Mouse (Mus musculus): ENCODE results near the gene H2afz. TPM values are rescaled to one million over a fixed set of nuclear protein-coding genes. Genes with fewer than 3 reads are reported as not detected.
"Not testable (repeated sequence)": the region's sequence is repeated elsewhere in the genome, so short reads cannot be mapped to it uniquely, and the experiment has no call there.

Gene H2afz
- polyA plus RNA-seq, 1 experiment from 2014 or later: 2,590 TPM

- no peak for TF ChIP-seq CTCF (IDR thresholded peaks at IDR 0.05; ENCODE audit: low read depth)
- WGBS: 88% methylated on average over 2 of the region's 2 CpGs
- Histone ChIP-seq H3K4me2 (no peak overlapping the region), H3K27me3 (ENCODE audit: insufficient read depth, low read length) (no peaks in the 10 kb centered on the region), H3K36me3 (ENCODE audit: insufficient read depth) (no peaks in the 10 kb centered on the region), H3K9ac (no peak overlapping the region), H3K4me3 (ENCODE audit: low read depth, low read length) (no peak overlapping the region), H3K4me1 (ENCODE audit: insufficient read depth) (no peaks in the 10 kb centered on the region), H3K27ac (ENCODE audit: low read depth) (no peak overlapping the region), H3K9me3 (ENCODE audit: low read depth, low read length) (no peaks in the 10 kb centered on the region)
- DNase-seq (no peak), ATAC-seq (ENCODE audit: insufficient read depth) (no peak)
Observed at GRCm38 (mm10) chr3:137851196-137851595, 13.1 kb upstream of the H2afz start.

- ATAC-seq (ENCODE audit: insufficient read depth); H3K4me1 ChIP-seq (ENCODE audit: insufficient read depth); DNase-seq; H3K4me3 ChIP-seq (ENCODE audit: low read depth, low read length); H3K27ac ChIP-seq (ENCODE audit: low read depth); H3K4me2 ChIP-seq; H3K9ac ChIP-seq; H3K27me3 ChIP-seq (ENCODE audit: insufficient read depth, low read length); H3K36me3 ChIP-seq (ENCODE audit: insufficient read depth); H3K9me3 ChIP-seq (ENCODE audit: low read depth, low read length): not testable (repeated sequence)
- 93% methylated on average over 1 of the region's 1 CpGs for WGBS
Observed at GRCm38 (mm10) chr3:137853011-137853410, 11.3 kb upstream of the H2afz start.

GRCm38 (mm10) chr3:137855328-137855727 is 9.0 kb upstream of the H2afz start:
- ATAC-seq (ENCODE audit: insufficient read depth) (no peak), DNase-seq (no peak)
- no peaks in the 10 kb centered on the region for H3K9me3 ChIP-seq (ENCODE audit: low read depth, low read length)
- no peaks in the 10 kb centered on the region for H3K4me1 ChIP-seq (ENCODE audit: insufficient read depth)
- H3K4me3 ChIP-seq (ENCODE audit: low read depth, low read length): no peak overlapping the region
- WGBS: 59% methylated on average over 3 of the region's 3 CpGs
- no peak for TF ChIP-seq CTCF (IDR thresholded peaks at IDR 0.05; ENCODE audit: low read depth)
- H3K27ac ChIP-seq (ENCODE audit: low read depth): no peak overlapping the region
- no peak overlapping the region for H3K4me2 ChIP-seq
- no peaks in the 10 kb centered on the region for H3K36me3 ChIP-seq (ENCODE audit: insufficient read depth)
- no peaks in the 10 kb centered on the region for H3K27me3 ChIP-seq (ENCODE audit: insufficient read depth, low read length)
- no peak overlapping the region for H3K9ac ChIP-seq

DNA sequence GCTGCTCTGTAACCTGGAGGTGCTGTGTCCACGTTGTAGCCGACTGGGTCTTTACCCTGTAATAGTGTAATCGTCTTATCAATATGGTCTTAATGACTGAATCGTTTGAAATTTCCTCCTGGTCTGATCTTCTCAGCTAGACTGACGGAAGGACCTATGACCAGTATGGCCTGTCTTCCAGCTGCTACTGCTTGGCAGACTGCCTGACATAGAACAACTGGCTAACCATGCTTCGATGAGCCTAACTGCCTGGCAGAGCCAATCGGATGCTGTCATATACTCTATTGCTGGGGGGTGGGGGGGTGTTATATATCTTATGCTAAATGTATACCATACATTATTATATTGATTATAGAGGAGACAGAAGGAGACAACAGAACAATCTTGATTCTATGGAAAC is 8.2 kb upstream of the H2afz start:
- Histone ChIP-seq H3K9ac (no peak overlapping the region), H3K4me2 (no peak overlapping the region), H3K27me3 (ENCODE audit: insufficient read depth, low read length) (no peaks in the 10 kb centered on the region), H3K36me3 (ENCODE audit: insufficient read depth) (no peaks in the 10 kb centered on the region), H3K27ac (ENCODE audit: low read depth) (no peak overlapping the region), H3K9me3 (ENCODE audit: low read depth, low read length) (no peaks in the 10 kb centered on the region), H3K4me1 (ENCODE audit: insufficient read depth) (no peaks in the 10 kb centered on the region; the same call in 1 of the 2 replicates), H3K4me3 (ENCODE audit: low read depth, low read length) (no peak overlapping the region)
- no peak for TF ChIP-seq CTCF (IDR thresholded peaks at IDR 0.05; ENCODE audit: low read depth)
- DNase-seq (peak; percentile 72), ATAC-seq (ENCODE audit: insufficient read depth) (peak; percentile 32; the same call in 1 of the 2 replicates)
- 48% methylated on average over 7 of the region's 7 CpGs for WGBS

GRCm38 (mm10) chr3:137860394-137861170 is 3.7 kb upstream of the H2afz start:
- Histone ChIP-seq H3K9ac (no peak overlapping the region), H3K27ac (ENCODE audit: low read depth) (peak overlapping the region; percentile 75), H3K4me2 (no peak overlapping the region), H3K4me3 (ENCODE audit: low read depth, low read length) (no peak overlapping the region), H3K27me3 (ENCODE audit: insufficient read depth, low read length) (no peaks in the 10 kb centered on the region), H3K9me3 (ENCODE audit: low read depth, low read length) (no peaks in the 10 kb centered on the region), H3K36me3 (ENCODE audit: insufficient read depth) (no peaks in the 10 kb centered on the region), H3K4me1 (ENCODE audit: insufficient read depth) (no peaks in the 10 kb centered on the region; the same call in 1 of the 2 replicates)
- no peak for ATAC-seq (ENCODE audit: insufficient read depth)
- 45% methylated on average over 8 of the region's 8 CpGs for WGBS
- DNase-seq: peak; percentile 93
- no peak for TF ChIP-seq CTCF (IDR thresholded peaks at IDR 0.05; ENCODE audit: low read depth)

DNA sequence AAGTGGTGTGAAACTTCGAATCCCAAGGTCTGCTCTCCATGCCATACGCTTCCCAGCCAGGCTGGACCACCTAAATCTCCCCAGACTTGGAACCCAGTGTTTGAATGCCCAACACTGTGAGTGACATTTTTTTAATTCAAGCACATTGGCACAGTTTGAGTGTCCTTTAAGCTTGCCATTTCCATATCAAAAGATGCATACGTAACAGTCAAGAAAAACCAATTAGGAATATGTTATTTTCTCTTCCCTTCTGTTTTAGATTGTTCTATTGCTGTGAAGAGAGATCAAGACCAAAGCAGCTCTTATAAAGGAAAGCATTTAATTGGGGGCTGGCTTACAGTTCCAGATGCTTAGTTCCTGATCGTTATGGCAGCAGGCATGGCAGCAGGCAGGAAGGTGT is 2.9 kb upstream of the H2afz start:
- no peak overlapping the region for H3K4me2 ChIP-seq
- no peak overlapping the region for H3K9ac ChIP-seq
- no peaks in the 10 kb centered on the region; the same call in 1 of the 2 replicates for H3K4me1 ChIP-seq (ENCODE audit: insufficient read depth)
- TF ChIP-seq CTCF (IDR thresholded peaks at IDR 0.05; ENCODE audit: low read depth): no peak
- peaks cover 5% of the 10 kb centered on the region; the same call in 1 of the 2 replicates for H3K36me3 ChIP-seq (ENCODE audit: insufficient read depth)
- ATAC-seq (ENCODE audit: insufficient read depth) (no peak), DNase-seq (no peak)
- H3K27ac ChIP-seq (ENCODE audit: low read depth): peak overlapping the region; percentile 75; the same call in 1 of the 2 replicates
- 92% methylated on average over 4 of the region's 4 CpGs for WGBS
- H3K9me3 ChIP-seq (ENCODE audit: low read depth, low read length): no peaks in the 10 kb centered on the region
- H3K4me3 ChIP-seq (ENCODE audit: low read depth, low read length): no peak overlapping the region
- H3K27me3 ChIP-seq (ENCODE audit: insufficient read depth, low read length): no peaks in the 10 kb centered on the region

- ATAC-seq (ENCODE audit: insufficient read depth): no peak
- TF ChIP-seq CTCF (IDR thresholded peaks at IDR 0.05; ENCODE audit: low read depth): no peak
- WGBS: 89% methylated on average over 3 of the region's 3 CpGs
- Histone ChIP-seq H3K36me3 (ENCODE audit: insufficient read depth) (peaks cover 11% of the 10 kb centered on the region), H3K4me3 (ENCODE audit: low read depth, low read length) (no peak overlapping the region), H3K9me3 (ENCODE audit: low read depth, low read length) (no peaks in the 10 kb centered on the region), H3K27ac (ENCODE audit: low read depth) (no peak overlapping the region), H3K4me1 (ENCODE audit: insufficient read depth) (no peaks in the 10 kb centered on the region; the same call in 1 of the 2 replicates), H3K4me2 (no peak overlapping the region), H3K27me3 (ENCODE audit: insufficient read depth, low read length) (no peaks in the 10 kb centered on the region), H3K9ac (no peak overlapping the region)
- DNase-seq: no peak
Observed at GRCm38 (mm10) chr3:137862600-137862999, 1.7 kb upstream of the H2afz start.
